Mouse (Mus musculus) CH12.LX (cell line): ENCODE results near the gene Ptcd2. TPM values are rescaled to one million over a fixed set of nuclear protein-coding genes. Genes with fewer than 3 reads are reported as not detected.

Experiments
- DNase-seq: peaks from one replicate; pipeline ENCODE4 v3.0.0-alpha.2; 2013; ENCODE audit errors: extremely low read depth
- H3K27ac ChIP-seq: 2 replicates; pipeline ENCODE4 v1.5.1; 2012; ENCODE audit warnings: low read depth, mild to moderate bottlenecking, control low read depth, moderate library complexity; ENCODE audit not compliant: insufficient read depth
- H3K27me3 ChIP-seq: replicated peaks from 2 replicates; pipeline ENCODE3; 2012; ENCODE audit warnings: inconsistent platforms
- H3K36me3 ChIP-seq, 2 experiments: replicated peaks in 1 of 2; 2 replicates each; pipeline versions ENCODE3 to v1.6.1; 2012; ENCODE audit warnings: inconsistent platforms in 1 of 2, low read length in 1 of 2, mild to moderate bottlenecking in 1 of 2, mixed read lengths in 1 of 2, moderate library complexity in 1 of 2; ENCODE audit not compliant: control insufficient read depth in 1 of 2, insufficient read depth in 1 of 2
- H3K4me1 ChIP-seq, 2 experiments: 2 replicates each; pipeline ENCODE4 v1.6.1; 2012; ENCODE audit warnings: inconsistent platforms in 1 of 2, moderate library complexity in 1 of 2; ENCODE audit not compliant: insufficient read depth in 2 of 2, control insufficient read depth in 1 of 2
- H3K4me2 ChIP-seq: 2 replicates; pipeline ENCODE4 v1.6.1; 2012; ENCODE audit warnings: low read depth, mild to moderate bottlenecking, control low read depth; ENCODE audit not compliant: poor library complexity, insufficient read depth, severe bottlenecking
- H3K4me3 ChIP-seq, 3 experiments: fragments of 150-350 bp in 1 of 3; sonication (generic) in 1 of 3; replicated peaks in 1 of 3; 2 replicates each; pipeline versions ENCODE3 to v1.5.1; 2011 to 2012; ENCODE audit warnings: low read depth in 2 of 3, low read length in 2 of 3, mild to moderate bottlenecking in 2 of 3, moderate library complexity in 2 of 3, control low read depth in 1 of 3, improper control_type of control experiment in 1 of 3, inconsistent platforms in 1 of 3, mixed read lengths in 1 of 3; ENCODE audit not compliant: poor library complexity in 1 of 3
- H3K79me2 ChIP-seq: replicated peaks from 2 replicates; pipeline ENCODE4 v1.6.1; 2012; ENCODE audit warnings: mild to moderate bottlenecking, moderate library complexity; ENCODE audit not compliant: control insufficient read depth, poor library complexity, insufficient read depth, severe bottlenecking; ENCODE audit errors: extremely low read depth
- H3K9ac ChIP-seq: 2 replicates; pipeline ENCODE4 v1.6.1; 2012; ENCODE audit warnings: low read depth, mild to moderate bottlenecking, control low read depth, moderate library complexity; ENCODE audit not compliant: insufficient read depth
- H3K9me3 ChIP-seq: replicated peaks from 2 replicates; pipeline ENCODE3; 2012; ENCODE audit warnings: low read length, inconsistent platforms, mixed read lengths
- CHD1 ChIP-seq: IDR thresholded peaks from 2 replicates; pipeline ENCODE4 v1.6.1; 2012; ENCODE audit warnings: low read depth, low read length, improper control_type of control experiment, inconsistent platforms
- CTCF ChIP-seq, 2 experiments: IDR thresholded peaks in 1 of 2; conservative IDR thresholded peaks in 1 of 2; 2 replicates each; pipeline ENCODE4 v1.5.1; 2011 to 2012; ENCODE audit warnings: low read depth in 2 of 2, low read length in 2 of 2, improper control_type of control experiment in 1 of 2, inconsistent platforms in 1 of 2, mild to moderate bottlenecking in 1 of 2, moderate library complexity in 1 of 2
- E2F4 ChIP-seq: IDR thresholded peaks from 2 replicates; pipeline ENCODE4 v1.6.1; 2011; ENCODE audit warnings: low read depth, low read length, improper control_type of control experiment; ENCODE audit not compliant: insufficient replicate concordance
- ELF1 ChIP-seq: IDR thresholded peaks from 2 replicates; pipeline ENCODE4 v1.6.1; 2014; ENCODE audit warnings: low read depth, mild to moderate bottlenecking, inconsistent platforms, low read length, improper control_type of control experiment
- GABPA ChIP-seq: IDR thresholded peaks from 2 replicates; pipeline ENCODE4 v1.6.1; 2012; ENCODE audit warnings: low read depth, low read length, improper control_type of control experiment, inconsistent platforms; ENCODE audit not compliant: insufficient replicate concordance
- HCFC1 ChIP-seq: IDR thresholded peaks from 2 replicates; pipeline ENCODE4 v1.6.1; 2012; ENCODE audit warnings: low read depth, mild to moderate bottlenecking, inconsistent platforms, low read length, improper control_type of control experiment
- JUND ChIP-seq: conservative IDR thresholded peaks from 2 replicates; pipeline ENCODE4 v1.6.1; 2011; ENCODE audit warnings: low read depth, low read length, improper control_type of control experiment
- KAT2A ChIP-seq: IDR thresholded peaks from 2 replicates; pipeline ENCODE4 v1.6.1; 2012; ENCODE audit warnings: low read length, improper control_type of control experiment, inconsistent platforms; ENCODE audit not compliant: insufficient replicate concordance
- MXI1 ChIP-seq: IDR thresholded peaks from 2 replicates; pipeline ENCODE4 v1.6.1; 2011; ENCODE audit warnings: mild to moderate bottlenecking, low read depth, low read length, improper control_type of control experiment
- NELFE ChIP-seq: IDR thresholded peaks from 2 replicates; pipeline ENCODE4 v1.6.1; 2011; ENCODE audit warnings: low read depth, low read length, improper control_type of control experiment
- POLR2AphosphoS2 ChIP-seq: IDR thresholded peaks from 2 replicates; pipeline ENCODE4 v1.6.1; 2011; ENCODE audit warnings: low read depth, low read length, improper control_type of control experiment
- RAD21 ChIP-seq: IDR thresholded peaks from 2 replicates; pipeline ENCODE4 v1.6.1; 2011; ENCODE audit warnings: low read depth, mild to moderate bottlenecking, low read length, improper control_type of control experiment, moderate library complexity
- RCOR1 ChIP-seq: conservative IDR thresholded peaks from 2 replicates; pipeline ENCODE4 v1.6.1; 2012; ENCODE audit warnings: low read depth, mild to moderate bottlenecking, inconsistent platforms, low read length, improper control_type of control experiment
- SIN3A ChIP-seq: IDR thresholded peaks from 2 replicates; pipeline ENCODE4 v1.6.1; 2012; ENCODE audit warnings: low read length, improper control_type of control experiment, inconsistent platforms
- TBP ChIP-seq: conservative IDR thresholded peaks from 2 replicates; pipeline ENCODE4 v1.6.1; 2011; ENCODE audit warnings: low read depth, low read length, improper control_type of control experiment
- TCF12 ChIP-seq: IDR thresholded peaks from 2 replicates; pipeline ENCODE4 v1.6.1; 2014; ENCODE audit warnings: low read depth, mild to moderate bottlenecking, inconsistent platforms, low read length, improper control_type of control experiment
- USF2 ChIP-seq: conservative IDR thresholded peaks from 2 replicates; pipeline ENCODE4 v1.6.1; 2011; ENCODE audit warnings: low read depth, low read length, improper control_type of control experiment
- ZC3H11A ChIP-seq: IDR thresholded peaks from 2 replicates; pipeline ENCODE4 v1.6.1; 2012; ENCODE audit warnings: low read depth, mild to moderate bottlenecking, inconsistent platforms, low read length, improper control_type of control experiment
- ZKSCAN1 ChIP-seq: IDR thresholded peaks from 2 replicates; pipeline ENCODE4 v1.6.1; 2012; ENCODE audit warnings: low read depth, inconsistent platforms, low read length, improper control_type of control experiment, borderline replicate concordance
- ZNF384 ChIP-seq: IDR thresholded peaks from 2 replicates; pipeline ENCODE4 v1.6.1; 2012; ENCODE audit warnings: low read depth, low read length, improper control_type of control experiment, inconsistent platforms
- dilution Hi-C: fragments of 300-500 bp; cut with MboI; formaldehyde crosslinking; loops from 2 replicates; pipeline ENCODE4 v1.14.3; 2020; ENCODE audit warnings: low sequenced_read_pairs; ENCODE audit not compliant: extremely low pct_unique_long_range_greater_than_20kb, extremely low pct_ligation_motif_present
- in situ Hi-C: fragments of 300-500 bp; cut with MboI; formaldehyde crosslinking; loops from 3 replicates; pipeline ENCODE4 v1.14.3; 2019; ENCODE audit warnings: low sequenced_read_pairs, low pct_ligation_motif_present, low pct_unique_long_range_greater_than_20kb, mixed read lengths
- polyA plus RNA-seq: library from polyadenylated mRNA; unstranded; fragments of >175 nt; gene quantifications from 2 replicates; pipeline ENCODE4 v1.2.1, GENCODE M21; 2012; ENCODE audit warnings: low read depth; ENCODE audit not compliant: insufficient read length
- total RNA-seq, 2 experiments: library from RNA; depleted of rRNA; stranded (reverse); fragments of 300-350 nt in 1 of 2; fragments of >200 nt in 1 of 2; gene quantifications; 2 replicates each; pipeline ENCODE4 v1.2.3; 2012 to 2014

Ptcd2 gene
- total and polyA plus RNA-seq, 3 experiments: 32.4 to 92.9 (median 52.2) TPM

DNA sequence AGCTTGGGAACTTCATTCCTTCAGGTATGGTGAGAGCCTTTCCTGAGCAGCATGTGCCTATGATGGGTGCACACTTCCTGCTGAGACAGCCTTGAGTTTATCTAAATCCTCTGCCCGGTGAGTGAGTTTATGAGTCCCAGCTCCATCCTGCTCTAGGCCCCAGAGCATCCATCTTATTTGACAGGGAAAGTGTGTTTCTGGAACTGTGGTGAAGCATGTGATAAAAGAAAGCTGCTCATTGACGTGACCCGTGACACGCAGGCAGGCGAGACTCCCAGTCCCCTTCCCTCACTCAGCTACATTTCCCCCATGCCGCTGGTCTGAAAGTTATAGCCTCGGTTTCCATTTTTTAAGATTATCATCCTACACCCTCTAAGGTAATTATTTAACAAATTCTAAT is 11.4 kb upstream of the Ptcd2 start:
- Histone ChIP-seq H3K36me3 (peaks cover 46 to 79% of the 10 kb centered on the region in 2 experiments), H3K4me2 (no peak overlapping the region), H3K4me3 (no peak overlapping the region), H3K9me3 (no peaks in the 10 kb centered on the region), H3K79me2 (peaks cover 22% of the 10 kb centered on the region), H3K9ac (no peak overlapping the region), H3K4me1 (peaks cover 0 to 26% of the 10 kb centered on the region in 2 experiments; a peak in 2 of 4 replicates), H3K27ac (no peak overlapping the region), H3K27me3 (no peaks in the 10 kb centered on the region)
- no peak for TF ChIP-seq RAD21
- no peak for TF ChIP-seq ZNF384
- no peak for TF ChIP-seq CHD1
- TF ChIP-seq POLR2AphosphoS2: no peak
- TF ChIP-seq JUND: no peak
- TF ChIP-seq ELF1: no peak
- TF ChIP-seq ZC3H11A: no peak
- TF ChIP-seq CTCF (conservative IDR thresholded peaks at IDR 0.05 in 1 of 2, IDR thresholded peaks at IDR 0.05 in 1 of 2; ENCODE audit: low read depth in 2 of 2, low read length in 2 of 2): no peak
- no peak for TF ChIP-seq GABPA
- in situ Hi-C loops: no loop called here
- DNase-seq: no peak
- dilution Hi-C loops: no loop called here

- no peak overlapping the region for H3K27ac ChIP-seq
- dilution Hi-C loops: no loop called here
- no peaks in the 10 kb centered on the region for H3K27me3 ChIP-seq
- in situ Hi-C loops: no loop called here
- no peaks in the 10 kb centered on the region for H3K9me3 ChIP-seq
- no peak for DNase-seq
- H3K4me2 ChIP-seq: no peak overlapping the region
- no peak overlapping the region for H3K9ac ChIP-seq
- no peak overlapping the region for H3K4me3 ChIP-seq
- peaks cover 0 to 34% of the 10 kb centered on the region in 2 experiments; a peak in 2 of 4 replicates for H3K4me1 ChIP-seq
- H3K36me3 ChIP-seq: peaks cover 40 to 72% of the 10 kb centered on the region in 2 experiments
- H3K79me2 ChIP-seq: peaks cover 22% of the 10 kb centered on the region
- TF ChIP-seq MXI1 (no peak), E2F4 (no peak), ZKSCAN1 (no peak), SIN3A (no peak), TCF12 (no peak)
These were observed 10.6 kb upstream of the Ptcd2 start for GRCm38 (mm10) chr13:99355072-99355471.

DNA sequence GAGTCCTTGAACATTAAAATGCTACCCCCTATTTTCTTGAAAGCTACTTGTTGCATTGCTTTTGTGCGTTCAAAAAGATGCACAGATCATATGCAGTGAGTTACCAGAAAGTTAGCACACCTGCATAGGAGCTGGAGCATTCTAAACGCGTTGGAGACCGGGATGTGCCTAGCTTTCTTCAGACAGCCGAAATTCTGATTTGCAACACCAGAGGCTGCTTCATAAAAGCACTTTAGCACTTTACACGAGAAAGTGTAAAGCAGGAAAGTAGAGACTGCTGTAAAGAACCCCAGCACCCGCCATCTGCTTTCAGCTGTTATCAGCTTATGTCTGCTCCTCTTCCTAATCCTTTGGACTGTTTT is 9.0 kb upstream of the Ptcd2 start:
- no peaks in the 10 kb centered on the region for H3K27me3 ChIP-seq
- H3K9me3 ChIP-seq: no peaks in the 10 kb centered on the region
- peak overlapping the region; percentile 28; the same call in 1 of the 2 replicates for H3K9ac ChIP-seq
- dilution Hi-C loops (no loop called here), in situ Hi-C loops (no loop called here)
- peaks cover 5 to 47% of the 10 kb centered on the region in 2 experiments for H3K4me1 ChIP-seq
- H3K4me3 ChIP-seq: peak overlapping the region; percentile 36 to 54 (median 37)
- no peak for DNase-seq
- TF ChIP-seq KAT2A (no peak), RCOR1 (no peak), RAD21 (no peak), CHD1 (no peak), NELFE (no peak), CTCF (conservative IDR thresholded peaks at IDR 0.05 in 1 of 2, IDR thresholded peaks at IDR 0.05 in 1 of 2; ENCODE audit: low read depth in 2 of 2, low read length in 2 of 2) (no peak), USF2 (no peak), MXI1 (no peak), ZC3H11A (no peak), JUND (no peak), HCFC1 (no peak), ELF1 (no peak), TBP (no peak)
- H3K36me3 ChIP-seq: peaks cover 39 to 66% of the 10 kb centered on the region in 2 experiments
- peaks cover 25% of the 10 kb centered on the region for H3K79me2 ChIP-seq
- no peak overlapping the region for H3K27ac ChIP-seq
- H3K4me2 ChIP-seq: peak overlapping the region; percentile 85
